Mouse (Mus musculus): ENCODE data around the gene Srp72.

GRCm38 (mm10) chr5:76947758-76948157, 26.7 kb upstream of the Srp72 start:
- no peak for TF ChIP-seq POLR2A (IDR thresholded peaks at IDR 0.05; ENCODE audit: low read depth, low read length)
- TF ChIP-seq CTCF (conservative IDR thresholded peaks at IDR 0.05; ENCODE audit: insufficient read depth, insufficient read length, low read depth, low read length): no peak

Measured in kidney, adult 2 months (tissue).